Mouse (Mus musculus) granulocyte monocyte progenitor cell, adult 5-6 weeks (primary cell): ENCODE data around the gene Actr2. TPM values are rescaled to one million over a fixed set of nuclear protein-coding genes. Genes with fewer than 3 reads are reported as not detected.

ENCODE experiments used
- ATAC-seq: replicated peaks from 2 replicates; pipeline ENCODE4 v1.8.0; 2016; ENCODE audit warnings: mild to moderate bottlenecking, moderate TSS enrichment, inconsistent platforms; ENCODE audit not compliant: poor library complexity, severe bottlenecking
- total RNA-seq, 2 experiments: library from RNA; stranded (forward) in 1 of 2; stranded (reverse) in 1 of 2; fragments of 200-712, 200-1000 nt in 1 of 2; fragments of >200 nt in 1 of 2; fragmentation: Nextera tagmentation in 1 of 2; gene quantifications; 2 replicates each; pipeline ENCODE4 v1.2.3; 2014 to 2017

The Actr2 gene
- total RNA-seq, 2 experiments from 2014 or later: 205 to 254 TPM

DNA sequence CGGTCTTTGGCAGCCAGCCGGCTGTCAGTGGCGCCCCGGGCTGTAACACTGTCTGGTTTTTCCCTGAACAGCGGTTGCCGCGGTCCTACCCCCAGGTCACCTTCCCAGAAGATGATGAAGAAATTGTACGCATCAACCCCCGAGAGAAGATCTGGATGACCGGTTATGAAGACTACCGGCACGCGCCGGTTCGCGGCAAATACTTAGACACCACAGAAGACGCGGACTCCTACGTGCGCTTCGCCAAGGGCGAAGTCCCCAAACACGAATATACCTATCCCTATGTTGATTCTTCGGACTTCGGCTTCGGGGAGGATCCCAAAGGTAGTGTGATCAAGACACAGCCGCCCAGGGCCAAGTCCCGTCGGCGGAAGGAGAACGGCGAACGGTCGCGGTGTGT, 92.0 kb downstream of the Actr2 start:
- ATAC-seq: no peak

- ATAC-seq: no peak
These were observed 93.8 kb downstream of the Actr2 start for GRCm38 (mm10) chr11:20018905-20019304.

DNA sequence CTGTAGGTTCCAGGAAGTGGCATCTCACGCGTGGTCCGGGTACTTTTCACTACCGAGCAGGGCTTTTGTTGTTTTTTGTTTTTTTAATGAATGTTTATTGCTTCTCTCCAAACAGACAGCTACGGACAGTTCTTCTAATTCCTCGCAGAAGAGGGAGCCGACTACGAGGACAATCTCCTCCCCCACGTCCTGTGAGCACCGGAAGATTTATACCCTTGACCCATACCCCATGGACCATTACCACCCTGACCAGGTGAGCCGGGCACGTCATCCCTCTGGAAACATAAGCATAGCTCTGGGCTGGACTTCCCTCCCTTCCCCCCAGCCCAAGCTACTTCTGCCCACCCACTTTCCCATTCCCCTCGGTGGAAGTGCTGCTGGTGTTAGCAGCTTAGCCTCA, 94.8 kb downstream of the Actr2 start:
- no peak for ATAC-seq

DNA sequence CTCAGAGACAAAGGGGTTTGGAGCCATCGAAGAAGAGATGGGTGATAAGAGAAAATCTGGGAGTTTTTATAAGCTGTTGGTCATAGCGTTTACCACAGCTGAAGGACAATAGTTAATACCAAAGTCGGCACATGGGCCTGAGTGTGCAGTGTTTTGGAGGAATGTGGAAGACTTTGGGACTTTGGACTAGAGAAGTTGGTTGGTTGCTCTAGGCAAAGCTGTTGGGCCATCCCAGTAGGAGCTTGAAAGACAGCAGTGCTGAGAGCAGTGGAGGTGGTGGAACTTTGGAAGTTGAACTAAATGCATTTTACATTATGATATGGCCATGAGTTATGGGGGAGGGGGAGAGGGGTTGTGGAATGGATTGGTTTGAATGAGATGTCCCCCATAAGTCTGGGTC, 99.3 kb downstream of the Actr2 start:
- ATAC-seq: no peak

Other genes starting within 250 kb of the Actr2 start
- gene Spred2, start 188.5 kb downstream of the Actr2 start, total RNA-seq (2014; fragmentation: Nextera tagmentation): 16.8 and 19.4 TPM in 2 replicates
- 4.6 and 6.8 TPM in 2 replicates for gene Spred2, start 188.5 kb downstream of the Actr2 start, total RNA-seq (2017)
- 104 and 142 TPM in 2 replicates for gene Rab1a, start 88.5 kb upstream of the Actr2 start, total RNA-seq (2014; fragmentation: Nextera tagmentation)
- gene Rab1a, start 88.5 kb upstream of the Actr2 start, total RNA-seq (2017): 96.9 and 106 TPM in 2 replicates
- 40.0 and 41.2 TPM in 2 replicates for gene Cep68, start 136.5 kb upstream of the Actr2 start, total RNA-seq (2014; fragmentation: Nextera tagmentation)
- 23.3 and 23.7 TPM in 2 replicates for gene Cep68, start 136.5 kb upstream of the Actr2 start, total RNA-seq (2017)
- 0.73 and 1.2 TPM in 2 replicates for gene Slc1a4, start 219.8 kb upstream of the Actr2 start, total RNA-seq (2014; fragmentation: Nextera tagmentation)
- 0.36 and 0.47 TPM in 2 replicates for gene Slc1a4, start 219.8 kb upstream of the Actr2 start, total RNA-seq (2017)